In the genomic region with DNA sequence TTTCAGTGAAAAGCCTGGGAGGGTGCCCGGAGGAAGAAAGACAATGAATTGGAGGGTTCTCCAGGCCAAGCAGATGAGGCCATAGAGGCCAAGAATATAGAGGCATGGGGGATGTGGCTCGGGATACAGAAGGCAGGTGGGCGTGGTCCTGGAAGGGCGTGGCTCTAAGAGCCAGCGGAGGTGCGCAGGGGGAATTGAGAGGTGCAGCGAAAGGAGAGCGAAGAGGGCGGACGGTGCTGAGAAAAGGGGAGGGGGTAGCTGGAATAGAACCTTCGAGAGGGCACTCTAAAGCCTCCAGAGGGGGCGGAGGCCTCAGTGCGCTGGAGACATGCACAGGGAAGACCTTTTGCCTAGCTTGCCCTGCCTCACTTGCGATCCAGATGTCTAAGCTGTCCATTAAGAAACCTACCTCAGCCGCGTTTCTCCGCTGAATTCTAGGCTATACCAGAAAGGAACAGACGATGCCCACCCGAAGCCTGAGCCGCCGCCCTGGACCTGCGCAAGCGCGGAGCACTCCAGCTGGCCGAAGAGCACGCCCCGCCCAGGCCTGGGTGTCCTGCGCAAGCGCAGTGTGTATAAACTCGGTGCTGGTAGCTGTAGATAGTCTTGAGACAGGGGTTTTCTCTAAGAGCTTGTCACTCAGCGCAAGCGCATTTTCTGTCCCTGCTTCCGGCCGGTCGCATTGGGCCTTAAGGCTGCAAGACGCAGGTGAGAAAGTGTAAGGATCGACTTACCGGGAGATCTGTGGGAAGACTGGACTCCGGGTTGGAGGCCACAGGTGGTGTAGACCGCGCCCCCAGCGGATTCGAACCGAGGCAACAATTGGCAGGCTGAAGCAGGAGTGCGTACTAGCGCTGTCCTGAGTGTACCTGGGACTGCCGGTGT, we compare ENCODE assay signal across 8 mouse cellular contexts. TPM values are rescaled to one million over a fixed set of nuclear protein-coding genes. Genes with fewer than 3 reads are reported as not detected.
DNase-seq lines count a peak whose midpoint lies in the region; ATAC-seq and TF ChIP-seq lines count a peak whose summit lies in the region.

A gene (minus strand): TSS at position 525 of the 885 bp plus-strand sequence.

- DNase-seq in CH12.LX (ENCODE audit: extremely low read depth): peak; percentile 93
- peak; percentile 91 for DNase-seq in c-Kit-positive CD71-positive TER-119-negative erythroid progenitor cells, embryonic 14.5 days (ENCODE audit: low read depth)
- DNase-seq in forebrain, embryonic 11.5 days (ENCODE audit: low spot score): peak; percentile 96
- DNase-seq in kidney, postnatal 36 days: peak; percentile 88 to 94
- peak; percentile 88 for DNase-seq in telencephalon, adult 2 months (ENCODE audit: low read depth, low spot score)

- H3K27ac ChIP-seq in CH12.LX (ENCODE audit: insufficient read depth, low read depth): peak within 1 kb of the TSS; percentile 62
- peak within 1 kb of the TSS; percentile 84 for H3K27ac ChIP-seq in forebrain, embryonic 11.5 days (ENCODE audit: low read depth, low read length)
- peak within 1 kb of the TSS; percentile 93 for H3K27ac ChIP-seq in heart, embryonic 16.5 days (ENCODE audit: low read length)
- H3K27ac ChIP-seq in liver, embryonic 15.5 days (replicated peaks): peak within 1 kb of the TSS; percentile 65; the same call in 1 of the 2 replicates
- H3K27ac ChIP-seq in neural tube, embryonic 12.5 days: peak within 1 kb of the TSS; percentile 65

- ATAC-seq in forebrain, embryonic 11.5 days (replicated peaks; ENCODE audit: low FRiP score): peak; percentile 97
- peak; percentile 98 for ATAC-seq in heart, embryonic 16.5 days (replicated peaks; ENCODE audit: extremely low read depth, insufficient read depth, low FRiP score)
- ATAC-seq in liver, embryonic 15.5 days (ENCODE audit: insufficient read depth): peak; percentile 95
- ATAC-seq in neural tube, embryonic 12.5 days (ENCODE audit: low FRiP score, low read depth): peak; percentile 97

- no peaks in the 10 kb centered on the region for H3K9me3 ChIP-seq in CH12.LX (replicated peaks; ENCODE audit: low read length)
- H3K9me3 ChIP-seq in forebrain, embryonic 11.5 days (ENCODE audit: control insufficient read depth, low read length): no peaks in the 10 kb centered on the region
- H3K9me3 ChIP-seq in heart, embryonic 16.5 days (replicated peaks; ENCODE audit: control insufficient read depth, low read length): no peaks in the 10 kb centered on the region
- H3K9me3 ChIP-seq in liver, embryonic 15.5 days (replicated peaks): no peaks in the 10 kb centered on the region
- H3K9me3 ChIP-seq in neural tube, embryonic 12.5 days: no peaks in the 10 kb centered on the region

- H3K27me3 ChIP-seq in CH12.LX (replicated peaks): no peaks in the 10 kb centered on the region
- H3K27me3 ChIP-seq in forebrain, embryonic 11.5 days (ENCODE audit: control insufficient read depth, insufficient read depth, low read length): no peaks in the 10 kb centered on the region
- H3K27me3 ChIP-seq in heart, embryonic 16.5 days (ENCODE audit: control insufficient read depth, insufficient read depth, low read length): no peaks in the 10 kb centered on the region
- H3K27me3 ChIP-seq in liver, embryonic 15.5 days: no peaks in the 10 kb centered on the region
- H3K27me3 ChIP-seq in neural tube, embryonic 12.5 days (replicated peaks): no peaks in the 10 kb centered on the region

- no peaks in the 10 kb centered on the region for H3K79me2 ChIP-seq in CH12.LX (replicated peaks; ENCODE audit: control insufficient read depth, extremely low read depth, insufficient read depth, poor library complexity, severe bottlenecking)

- H3K4me3 ChIP-seq in CH12.LX (replicated peaks in 1 of 3; ENCODE audit: low read depth in 2 of 3, low read length in 2 of 3, poor library complexity in 1 of 3): peak within 1 kb of the TSS; percentile 59 to 96 (median 84)
- H3K4me3 ChIP-seq in forebrain, embryonic 11.5 days (ENCODE audit: low read depth, low read length): peak within 1 kb of the TSS; percentile 67
- peak within 1 kb of the TSS; percentile 91 for H3K4me3 ChIP-seq in heart, embryonic 16.5 days (ENCODE audit: low read length)
- peak within 1 kb of the TSS; percentile 69 for H3K4me3 ChIP-seq in liver, embryonic 15.5 days (replicated peaks)
- H3K4me3 ChIP-seq in neural tube, embryonic 12.5 days: peak within 1 kb of the TSS; percentile 51

- TF ChIP-seq EP300 in CH12.LX (IDR thresholded peaks at IDR 0.05; ENCODE audit: low read length): no peak

- dilution Hi-C loops in CH12.LX (cut with MboI; ENCODE audit: extremely low pct_ligation_motif_present, extremely low pct_unique_long_range_greater_than_20kb, low sequenced_read_pairs): no loop called here

- TF ChIP-seq CTCF in CH12.LX (conservative IDR thresholded peaks at IDR 0.05 in 1 of 2, IDR thresholded peaks at IDR 0.05 in 1 of 2; ENCODE audit: low read depth in 2 of 2, low read length in 2 of 2): peak in 1 of 2 experiments; percentile 21; a peak in 1 of 4 replicates

- peaks cover 0 to 14% of the 10 kb centered on the region in 2 experiments for H3K36me3 ChIP-seq in CH12.LX (replicated peaks in 1 of 2; ENCODE audit: control insufficient read depth in 1 of 2, insufficient read depth in 1 of 2, low read length in 1 of 2)
- H3K36me3 ChIP-seq in forebrain, embryonic 11.5 days (ENCODE audit: control insufficient read depth, insufficient read depth, low read length): no peaks in the 10 kb centered on the region
- no peaks in the 10 kb centered on the region for H3K36me3 ChIP-seq in heart, embryonic 16.5 days (ENCODE audit: control insufficient read depth, insufficient read depth)
- H3K36me3 ChIP-seq in liver, embryonic 15.5 days (replicated peaks): no peaks in the 10 kb centered on the region
- H3K36me3 ChIP-seq in neural tube, embryonic 12.5 days: no peaks in the 10 kb centered on the region

- peaks cover 3 to 15% of the 10 kb centered on the region in 2 experiments; a peak in 3 of 4 replicates for H3K4me1 ChIP-seq in CH12.LX (ENCODE audit: control insufficient read depth in 1 of 2, insufficient read depth in 2 of 2)
- no peaks in the 10 kb centered on the region for H3K4me1 ChIP-seq in forebrain, embryonic 11.5 days (replicated peaks; ENCODE audit: control insufficient read depth, insufficient read depth, low read length)
- H3K4me1 ChIP-seq in heart, embryonic 16.5 days (ENCODE audit: control insufficient read depth, insufficient read depth, low read length): peaks cover 17% of the 10 kb centered on the region
- H3K4me1 ChIP-seq in liver, embryonic 15.5 days (replicated peaks): peaks cover 13% of the 10 kb centered on the region
- H3K4me1 ChIP-seq in neural tube, embryonic 12.5 days: peaks cover 12% of the 10 kb centered on the region

- WGBS in forebrain, embryonic 11.5 days: under 1% methylated on average over 47 of the region's 47 CpGs
- under 1% methylated on average over 47 of the region's 47 CpGs for WGBS in heart, embryonic 16.5 days
- 1% methylated on average over 47 of the region's 47 CpGs for WGBS in liver, embryonic 15.5 days (ENCODE audit: insufficient replicate concordance)
- under 1% methylated on average over 47 of the region's 47 CpGs for WGBS in neural tube, embryonic 12.5 days

- in situ Hi-C loops in CH12.LX (cut with MboI; ENCODE audit: low pct_ligation_motif_present, low pct_unique_long_range_greater_than_20kb, low sequenced_read_pairs): no loop called here

- peak within 1 kb of the TSS; percentile 73 for H3K9ac ChIP-seq in CH12.LX (ENCODE audit: insufficient read depth, low read depth)
- H3K9ac ChIP-seq in forebrain, embryonic 11.5 days (ENCODE audit: low read length): peak within 1 kb of the TSS; percentile 77
- peak within 1 kb of the TSS; percentile 87 for H3K9ac ChIP-seq in heart, embryonic 16.5 days (ENCODE audit: low read length)
- H3K9ac ChIP-seq in liver, embryonic 15.5 days: peak within 1 kb of the TSS; percentile 62
- peak within 1 kb of the TSS; percentile 59 for H3K9ac ChIP-seq in neural tube, embryonic 12.5 days

- no peak for TF ChIP-seq RAD21 in CH12.LX (IDR thresholded peaks at IDR 0.05; ENCODE audit: low read depth, low read length)

- H3K4me2 ChIP-seq in CH12.LX (ENCODE audit: insufficient read depth, low read depth, poor library complexity, severe bottlenecking): peak within 1 kb of the TSS; percentile 74
- peak within 1 kb of the TSS; percentile 73 for H3K4me2 ChIP-seq in forebrain, embryonic 11.5 days (ENCODE audit: low read depth, low read length, severe bottlenecking)
- peak within 1 kb of the TSS; percentile 83 for H3K4me2 ChIP-seq in heart, embryonic 16.5 days (ENCODE audit: low read depth, low read length)
- H3K4me2 ChIP-seq in liver, embryonic 15.5 days: peak within 1 kb of the TSS; percentile 94
- H3K4me2 ChIP-seq in neural tube, embryonic 12.5 days (replicated peaks): peak within 1 kb of the TSS; percentile 69

- TF ChIP-seq POLR2A in CH12.LX (IDR thresholded peaks at IDR 0.05; ENCODE audit: low read depth, low read length): peak; percentile 70

TF ChIP-seq in CH12.LX, 34 proteins besides CTCF, POLR2A, EP300 and RAD21 (continues in another document):
- TF ChIP-seq MYC (IDR thresholded peaks at IDR 0.05; ENCODE audit: low read depth, low read length) (no peak), ZC3H11A (IDR thresholded peaks at IDR 0.05; ENCODE audit: low read depth, low read length) (no peak), POLR2AphosphoS2 (IDR thresholded peaks at IDR 0.05; ENCODE audit: low read depth, low read length) (no peak), MAFK (IDR thresholded peaks at IDR 0.05; ENCODE audit: insufficient replicate concordance, low read length) (no peak), NELFE (IDR thresholded peaks at IDR 0.05; ENCODE audit: low read depth, low read length) (peak; percentile 87), MAX (IDR thresholded peaks at IDR 0.05; ENCODE audit: low read length) (peak; percentile 51; the same call in 1 of the 2 replicates), TCF12 (IDR thresholded peaks at IDR 0.05; ENCODE audit: low read depth, low read length) (peak; percentile 72), IRF4 (IDR thresholded peaks at IDR 0.05; ENCODE audit: low read depth, low read length) (no peak; the same call in 1 of the 2 replicates), ZKSCAN1 (IDR thresholded peaks at IDR 0.05; ENCODE audit: borderline replicate concordance, low read depth, low read length) (no peak), USF2 (conservative IDR thresholded peaks at IDR 0.05; ENCODE audit: low read depth, low read length) (no peak), MXI1 (IDR thresholded peaks at IDR 0.05; ENCODE audit: low read depth, low read length) (no peak), MEF2A (IDR thresholded peaks at IDR 0.05; ENCODE audit: borderline replicate concordance, low read depth, low read length) (no peak), USF1 (IDR thresholded peaks at IDR 0.05; ENCODE audit: low read depth, low read length) (no peak)

RNA-seq across cellular contexts. Expression of the gene that starts here (rescaled TPM):
- total RNA-seq in CH12.LX (2012; rRNA removed) (11.3 and 14.4 TPM in 2 replicates), CH12.LX (2014; rRNA removed) (6.1 and 6.4 TPM in 2 replicates)
- 14.9 and 15.0 TPM in 2 replicates for polyA plus RNA-seq in CH12.LX (2012; ENCODE audit: insufficient read length, low read depth)
- 83.9 and 99.6 TPM in 2 replicates for polyA plus RNA-seq in forebrain, embryonic 11.5 days (2014; fragmentation: Nextera tagmentation; extraction: Ambion mirVana)
- polyA plus RNA-seq in heart, embryonic 16.5 days (2015; fragmentation: Nextera tagmentation; extraction: Ambion mirVana): 58.5 and 60.4 TPM in 2 replicates
- polyA plus RNA-seq in liver, embryonic 15.5 days (2015; fragmentation: Nextera tagmentation; extraction: Ambion mirVana): 5.7 and 5.9 TPM in 2 replicates
- polyA plus RNA-seq in neural tube, embryonic 12.5 days (2016; fragmentation: Nextera tagmentation; extraction: Ambion mirVana): 128 TPM in 2 replicates

Comparison
In these comparisons a context has a peak if more than half of its experiments do, and no peak if none do; other contexts are left out.
1. Peak in every context shown above with its lines: DNase-seq, ATAC-seq, H3K4me3 ChIP-seq and H3K27ac ChIP-seq.